Mouse (Mus musculus) erythroblast, adult 5-6 weeks (primary cell): Measurements from ENCODE around the gene Anapc7. TPM values are rescaled to one million over a fixed set of nuclear protein-coding genes. Genes with fewer than 3 reads are reported as not detected.

ENCODE experiments used
- ATAC-seq: replicated peaks from 2 replicates; pipeline ENCODE4 v1.8.0; 2016; ENCODE audit warnings: moderate number of reproducible peaks, mild to moderate bottlenecking, moderate TSS enrichment, inconsistent platforms; ENCODE audit not compliant: poor library complexity, low FRiP score, severe bottlenecking
- total RNA-seq, 2 experiments: library from RNA; stranded (forward) in 1 of 2; stranded (reverse) in 1 of 2; fragments of 150-400 nt in 1 of 2; fragments of 200-764, 138-1000 nt in 1 of 2; gene quantifications; 2 replicates each; pipeline versions ENCODE4 v1.2.3 to v1.2.4; 2015 to 2017; ENCODE audit warnings: low replicate concordance in 2 of 2

Gene Anapc7
- total RNA-seq (2015; ENCODE audit: low replicate concordance) (13.2 and 14.6 TPM in 2 replicates), total RNA-seq (2017; ENCODE audit: low replicate concordance) (15.9 and 16.3 TPM in 2 replicates)

DNA sequence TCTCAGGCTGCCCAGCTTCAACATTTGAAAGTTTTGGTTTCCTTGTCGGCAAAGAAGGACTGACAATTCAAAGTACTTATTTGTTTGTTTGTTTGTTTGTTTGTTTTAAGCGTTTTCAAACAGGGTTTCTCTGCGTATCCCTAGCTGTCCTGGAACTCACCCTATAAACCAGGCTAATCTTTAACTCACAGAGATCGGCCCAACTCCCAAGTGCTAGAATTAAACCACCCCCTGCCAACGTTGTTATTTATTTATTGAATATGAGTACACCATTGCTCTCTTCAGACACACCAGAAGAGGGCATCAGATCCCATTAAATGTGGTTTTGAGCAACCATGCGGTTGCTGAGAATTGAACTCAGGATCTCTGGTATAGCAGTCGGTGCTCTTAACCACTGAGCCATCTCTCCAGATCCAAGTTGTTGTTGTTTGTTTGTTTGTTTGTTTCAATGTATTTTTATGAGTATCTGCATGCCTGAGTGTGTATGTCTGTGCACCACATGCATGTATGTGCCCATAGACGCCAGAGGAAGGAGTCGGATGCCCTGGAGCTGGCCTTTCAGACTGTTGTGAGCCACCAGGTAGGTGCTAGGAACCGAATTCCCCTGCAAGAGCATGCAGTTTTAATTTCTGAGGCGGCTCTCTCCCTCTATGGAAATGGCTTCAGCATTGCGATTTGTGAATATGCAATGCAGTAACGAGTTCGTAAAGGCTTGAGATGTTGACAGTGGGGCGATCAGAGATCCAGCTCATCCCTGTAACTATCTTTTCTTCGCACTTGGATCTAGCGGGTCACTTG lies at the start of gene Anapc7:
TSS of gene Anapc7 (plus strand) at position 423 of the 798 bp plus-strand sequence.
- ATAC-seq: peak; percentile 51

- ATAC-seq: peak; percentile 93
Observed at GRCm38 (mm10) chr5:122372192-122372769, 49.2 kb upstream of the Anapc7 start, which contains the start of gene Fam216a. TSS of gene Fam216a (minus strand) at chr5:122372364.

- ATAC-seq: no peak
Observed at GRCm38 (mm10) chr5:122372878-122373277, 48.6 kb upstream of the Anapc7 start.

DNA sequence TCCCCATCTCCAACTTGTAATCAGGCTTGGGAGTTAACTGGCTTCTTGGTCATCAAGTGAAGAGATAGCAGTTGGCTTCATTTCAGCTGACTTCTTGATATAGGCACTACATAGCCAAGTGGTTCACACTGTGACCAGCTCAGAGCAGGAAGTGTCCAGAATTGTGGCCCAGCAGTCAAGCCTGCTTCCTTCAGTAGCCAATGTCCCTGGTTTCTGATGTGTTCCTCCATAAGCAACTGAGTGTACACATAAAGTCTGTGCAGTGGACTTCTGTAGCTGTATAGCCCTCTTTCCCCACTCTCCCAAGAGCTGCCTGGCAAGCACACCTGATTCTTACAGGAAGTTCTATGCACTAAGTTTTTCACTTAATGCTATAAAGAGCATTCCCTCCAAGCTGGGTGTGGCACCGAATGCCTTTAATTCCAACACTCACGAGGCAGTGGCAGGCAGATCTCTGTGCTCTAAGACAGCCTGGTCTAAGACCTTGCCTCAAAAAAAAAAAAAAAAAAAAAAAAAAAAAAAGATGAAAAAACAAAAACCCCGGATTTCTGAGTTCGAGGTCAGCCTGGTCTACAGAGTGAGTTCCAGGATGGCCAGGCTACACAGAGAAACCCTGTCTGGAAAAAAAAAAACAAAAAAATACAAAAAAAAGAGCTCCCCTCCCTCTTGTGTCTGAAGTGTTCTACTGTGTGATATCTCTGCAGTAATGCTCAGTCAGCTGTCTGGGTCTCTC lies 44.2 kb upstream of the Anapc7 start:
- ATAC-seq: no peak

GRCm38 (mm10) chr5:122378171-122378570 lies 43.3 kb upstream of the Anapc7 start:
- ATAC-seq: no peak

GRCm38 (mm10) chr5:122379374-122380155 lies 41.9 kb upstream of the Anapc7 start:
- peak; percentile 94 for ATAC-seq

GRCm38 (mm10) chr5:122390006-122390405 lies 31.5 kb upstream of the Anapc7 start:
- ATAC-seq: no peak

- no peak for ATAC-seq
Observed at GRCm38 (mm10) chr5:122390671-122391070, 30.8 kb upstream of the Anapc7 start.

DNA sequence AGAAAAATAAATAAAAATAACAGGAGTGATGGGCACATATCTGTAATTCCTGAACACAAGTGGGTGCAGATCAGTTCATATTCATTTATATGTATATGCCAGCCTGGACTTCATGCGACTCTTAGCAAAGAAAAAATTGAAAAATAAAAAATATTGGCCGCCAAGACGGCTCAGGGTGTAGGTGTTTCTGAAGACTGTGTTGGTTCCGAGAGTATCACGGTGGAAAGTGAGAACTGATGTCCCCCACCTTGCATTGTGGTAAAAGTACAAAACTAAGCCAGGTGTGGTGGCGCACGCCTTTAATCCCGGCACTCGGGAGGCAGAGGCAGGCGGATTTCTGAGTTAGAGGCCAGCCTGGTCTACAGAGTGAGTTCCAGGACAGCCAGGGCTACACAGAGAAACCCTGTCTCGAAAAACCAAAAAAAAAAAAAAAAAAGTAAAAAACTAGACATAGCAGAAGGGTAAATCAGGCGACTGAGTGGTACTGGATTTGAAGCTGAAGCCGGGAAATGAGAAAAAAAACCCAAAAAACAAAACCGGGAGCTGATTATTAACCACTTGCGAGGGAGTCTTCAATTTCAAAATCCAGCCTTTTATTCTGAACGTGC lies 30.2 kb upstream of the Anapc7 start:
- ATAC-seq: no peak

DNA sequence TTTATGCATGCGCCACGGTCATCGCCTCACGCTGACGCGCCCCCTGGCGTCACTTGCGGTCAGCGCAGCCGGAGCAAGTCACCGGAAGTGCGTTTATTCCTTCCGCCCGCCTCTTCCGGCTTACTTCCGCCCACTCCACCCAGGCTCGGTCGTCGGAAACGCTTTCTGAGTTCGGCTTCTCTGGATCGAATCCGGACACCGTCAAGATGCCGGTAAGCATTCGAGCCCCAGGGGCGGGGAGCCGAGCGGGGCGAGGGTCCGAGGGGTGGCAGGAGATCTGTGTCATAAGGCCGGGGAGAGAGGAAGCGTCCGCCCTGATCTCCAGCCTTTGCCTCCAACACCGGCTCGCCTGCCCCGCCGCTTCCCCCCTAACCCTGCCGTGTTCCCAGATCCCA lies 29.7 kb upstream of the Anapc7 start, which contains the start of gene Arpc3:
TSS of gene Arpc3 (plus strand) at position 93 of the 395 bp plus-strand sequence.
- ATAC-seq: peak; percentile 97

DNA sequence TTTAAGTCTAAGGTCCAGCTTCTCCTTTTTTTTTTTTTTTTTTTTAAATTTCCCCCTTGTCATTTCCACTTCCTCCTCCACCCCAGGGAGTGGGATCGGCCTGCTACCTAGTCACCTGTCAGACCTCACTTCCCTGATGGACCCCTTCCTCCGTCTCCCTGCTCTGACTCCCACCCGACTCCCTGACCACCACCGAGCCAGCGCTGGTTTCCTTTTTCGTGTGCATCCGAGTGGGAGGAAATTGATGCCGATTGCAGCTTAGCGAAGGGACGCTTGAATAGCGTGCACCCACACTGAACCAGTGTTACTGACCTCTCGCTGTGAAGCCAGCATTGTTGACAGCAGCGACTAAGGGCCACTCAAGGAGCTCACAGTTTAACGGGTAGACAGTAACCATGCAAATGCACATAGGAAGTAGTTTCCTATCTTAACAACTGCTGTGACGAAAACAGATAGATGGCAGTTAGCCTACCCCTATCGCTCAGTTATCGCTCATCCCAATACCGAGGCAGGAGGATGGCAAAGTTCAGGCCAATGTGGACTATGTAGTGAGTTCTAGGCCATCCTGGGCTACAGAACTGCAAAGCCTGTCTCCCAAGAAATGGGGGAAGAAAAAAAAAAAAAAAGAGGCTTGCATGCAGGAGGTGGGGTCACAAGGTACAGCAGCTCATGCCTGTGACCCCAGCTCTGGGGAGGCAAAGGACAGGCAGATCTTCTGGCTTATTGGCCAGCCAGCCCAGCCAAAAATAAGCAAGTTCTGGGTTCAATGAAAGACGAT lies 29.1 kb upstream of the Anapc7 start:
- ATAC-seq: peak; percentile 38

DNA sequence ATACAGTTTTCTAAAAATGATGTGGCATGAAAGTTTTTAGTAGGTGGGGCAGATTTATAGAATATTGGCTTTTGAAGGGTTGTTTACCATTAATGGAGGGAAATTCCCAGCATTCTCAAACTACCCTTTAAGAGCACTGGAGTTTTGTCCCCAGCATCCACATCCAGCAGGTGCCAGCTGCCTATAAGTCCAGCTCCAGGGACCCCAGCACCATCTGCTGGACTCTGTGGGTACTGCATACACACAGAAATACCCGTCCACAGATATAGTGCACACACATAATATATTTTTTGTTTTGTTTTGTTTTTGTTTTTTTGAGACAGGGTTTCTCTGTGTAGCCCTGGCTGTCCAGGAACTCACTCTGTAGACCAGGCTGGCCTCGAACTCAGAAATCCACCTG lies 27.6 kb upstream of the Anapc7 start:
- peak; percentile 71 for ATAC-seq

DNA sequence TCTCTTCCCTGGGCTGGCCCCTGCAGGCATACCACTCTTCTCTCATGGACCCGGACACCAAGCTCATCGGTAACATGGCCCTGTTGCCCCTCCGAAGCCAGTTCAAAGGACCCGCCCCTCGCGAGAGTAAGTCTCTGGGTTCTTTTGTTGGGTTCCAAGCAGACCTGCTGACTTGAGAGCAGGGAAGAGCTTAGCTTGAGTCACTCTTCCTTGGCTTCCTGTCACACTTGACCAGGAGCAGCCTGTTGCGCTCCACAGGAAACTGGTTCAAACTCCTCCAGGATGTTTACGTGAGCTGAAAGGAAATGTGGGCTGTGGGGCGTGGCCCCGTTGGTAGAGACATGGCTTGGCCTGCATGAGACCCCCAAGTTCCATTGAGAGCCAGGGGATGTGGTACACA lies 24.7 kb upstream of the Anapc7 start:
- no peak for ATAC-seq

- no peak for ATAC-seq
Observed at GRCm38 (mm10) chr5:122397495-122397894, 24.0 kb upstream of the Anapc7 start.

DNA sequence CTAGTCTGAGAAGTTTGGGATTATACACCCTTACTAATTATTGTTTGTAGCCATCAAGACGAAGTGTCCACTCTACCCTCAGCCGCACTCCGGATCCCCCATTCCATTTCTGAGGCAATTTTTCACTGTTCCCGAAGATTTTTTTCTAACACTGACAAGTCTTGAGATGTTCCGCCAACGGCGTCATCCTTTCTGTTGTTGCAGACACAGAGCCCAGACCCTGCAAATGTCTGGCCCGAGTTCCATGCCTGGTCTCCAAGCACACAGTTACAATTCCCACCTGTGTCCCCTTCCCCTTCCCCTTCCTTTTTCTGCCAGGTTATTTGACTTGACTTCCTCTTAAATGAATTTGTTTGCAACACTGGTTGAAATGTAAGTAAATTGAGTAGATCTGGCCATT lies 21.6 kb upstream of the Anapc7 start:
- no peak for ATAC-seq

- peak; percentile 8; the same call in 1 of the 2 replicates for ATAC-seq
Observed at GRCm38 (mm10) chr5:122400628-122401302, 20.7 kb upstream of the Anapc7 start.

- peak; percentile 76 for ATAC-seq
Observed at GRCm38 (mm10) chr5:122401303-122401640, 20.2 kb upstream of the Anapc7 start.

GRCm38 (mm10) chr5:122402160-122402559 lies 19.3 kb upstream of the Anapc7 start:
- no peak for ATAC-seq
